Mouse (Mus musculus): ENCODE data around the gene Gm49630. TPM values are rescaled to one million over a fixed set of nuclear protein-coding genes. Genes with fewer than 3 reads are reported as not detected.

Gm49630 gene
- polyA plus RNA-seq, 1 experiment from 2014 or later, result not detected

Other genes starting within 250 kb of the Gm49630 start
- gene Rps6ka2, start 201.9 kb downstream of the Gm49630 start, polyA plus RNA-seq (2016; fragmentation: Nextera tagmentation; extraction: Ambion mirVana), result 34.3 and 35.2 TPM in 2 replicates
- not detected in 2 replicates for gene Tcp10a, start 47.3 kb downstream of the Gm49630 start, polyA plus RNA-seq (2016; fragmentation: Nextera tagmentation; extraction: Ambion mirVana)
- gene Ttll2, start 19.3 kb downstream of the Gm49630 start, polyA plus RNA-seq (2016; fragmentation: Nextera tagmentation; extraction: Ambion mirVana), result not detected in 2 replicates
- gene Unc93a2, start 13.5 kb upstream of the Gm49630 start, polyA plus RNA-seq (2016; fragmentation: Nextera tagmentation; extraction: Ambion mirVana), result not detected in 2 replicates

Measured in hindbrain, embryonic 12.5 days (tissue).